Mouse (Mus musculus) 416B (cell line): ENCODE measurements at regions not wholly inside any gene's neighbourhood (a gene's known extent, or its start where the extent isn't known, plus 50 kb on each side); places are given as distances from the start of the nearest gene placed in this dataset.

Source experiments
- DNase-seq: peaks from one replicate; pipeline ENCODE4 v3.0.0; 2011; ENCODE audit warnings: low read depth

DNA sequence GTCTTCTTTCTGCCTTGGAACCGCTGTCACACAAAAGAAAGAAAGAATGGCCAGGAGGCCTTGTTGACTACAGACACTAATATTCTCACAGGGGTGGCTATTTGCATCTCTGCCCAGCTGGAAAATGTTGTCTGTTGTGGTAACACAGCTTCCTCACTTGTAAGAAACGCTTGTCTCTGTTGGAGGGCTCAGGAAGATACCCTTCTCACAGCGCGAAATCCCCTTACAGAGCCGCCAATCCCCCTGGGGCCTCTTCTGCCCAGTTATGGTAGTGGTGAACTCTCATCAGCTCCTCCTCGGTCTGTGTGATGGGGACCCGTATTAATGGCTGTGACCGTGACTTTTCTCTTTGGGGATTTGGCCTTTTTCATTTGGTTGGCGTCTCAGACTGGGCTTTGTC is 1022.5 kb downstream of the Adgrl2 start:
- DNase-seq: no peak

- no peak for DNase-seq
These were observed 1023.1 kb downstream of the Adgrl2 start for GRCm38 (mm10) chr3:147967261-147967660.

DNA sequence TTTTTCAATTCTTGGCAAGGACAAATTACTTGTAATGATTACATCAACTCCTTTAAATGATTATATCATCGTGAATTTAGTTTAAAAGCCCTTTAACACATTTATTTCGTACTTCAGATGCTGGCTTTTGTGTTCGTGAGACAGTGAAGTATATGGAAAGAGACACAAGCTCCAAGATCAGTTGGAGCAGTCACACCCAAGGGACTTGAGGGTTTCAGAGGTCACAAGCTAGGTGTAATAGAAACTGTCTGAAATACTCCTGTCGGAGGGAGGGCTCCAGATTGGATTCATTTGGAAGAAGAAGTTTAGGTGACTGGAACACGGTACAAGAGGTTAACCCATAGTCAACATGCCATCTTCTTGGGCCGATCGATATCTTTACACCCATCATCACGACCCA is 1023.5 kb downstream of the Adgrl2 start:
- no peak for DNase-seq

DNA sequence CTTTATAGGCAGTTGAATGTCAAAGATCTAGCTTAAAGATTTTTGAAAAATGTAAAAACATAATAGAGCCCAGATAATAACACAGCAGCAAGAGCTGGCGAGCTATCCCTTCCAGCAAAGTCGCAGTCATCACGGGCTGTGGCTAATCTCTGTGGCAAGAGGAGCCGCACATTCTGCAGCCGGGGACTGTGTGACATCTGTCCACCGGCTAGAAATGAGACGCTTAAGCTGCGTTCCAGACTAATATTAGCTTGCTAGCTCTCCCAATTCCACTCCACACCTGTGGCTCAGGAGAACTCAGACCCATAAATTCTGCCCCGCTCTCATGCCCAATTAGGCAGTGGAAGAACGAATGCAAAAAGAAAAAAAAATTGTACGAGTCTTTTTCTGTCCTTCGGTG is 1024.0 kb downstream of the Adgrl2 start:
- DNase-seq: no peak

GRCm38 (mm10) chr3:147963698-147964476 is 1026.5 kb downstream of the Adgrl2 start:
- no peak for DNase-seq

- no peak for DNase-seq
These were observed 1042.2 kb downstream of the Adgrl2 start for GRCm38 (mm10) chr3:147948041-147948592.

DNA sequence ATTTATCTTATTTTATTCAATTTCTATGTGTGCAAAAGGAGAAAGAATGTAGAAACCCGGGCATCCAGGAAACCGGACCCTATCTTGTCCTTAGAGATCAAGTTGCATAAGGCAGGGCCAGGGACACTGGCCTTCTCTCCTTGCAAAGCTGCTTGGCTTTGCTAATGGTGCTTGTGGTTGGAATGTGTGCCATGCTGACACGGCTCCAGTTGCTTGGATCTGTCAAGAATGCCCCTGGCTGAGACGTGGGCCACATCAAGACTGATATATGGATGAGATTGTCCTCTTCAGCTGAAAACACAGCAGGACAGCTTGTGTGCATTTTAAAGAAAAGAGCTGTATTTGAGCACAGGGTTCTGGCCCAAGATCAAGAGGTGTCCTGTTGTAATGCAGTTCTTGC is 1047.0 kb downstream of the Adgrl2 start:
- DNase-seq: no peak

GRCm38 (mm10) chr3:147930811-147931251 is 1059.5 kb downstream of the Adgrl2 start:
- no peak for DNase-seq

- no peak for DNase-seq
These were observed 1068.0 kb downstream of the Ttll7 start for GRCm38 (mm10) chr3:147920181-147920580.

DNA sequence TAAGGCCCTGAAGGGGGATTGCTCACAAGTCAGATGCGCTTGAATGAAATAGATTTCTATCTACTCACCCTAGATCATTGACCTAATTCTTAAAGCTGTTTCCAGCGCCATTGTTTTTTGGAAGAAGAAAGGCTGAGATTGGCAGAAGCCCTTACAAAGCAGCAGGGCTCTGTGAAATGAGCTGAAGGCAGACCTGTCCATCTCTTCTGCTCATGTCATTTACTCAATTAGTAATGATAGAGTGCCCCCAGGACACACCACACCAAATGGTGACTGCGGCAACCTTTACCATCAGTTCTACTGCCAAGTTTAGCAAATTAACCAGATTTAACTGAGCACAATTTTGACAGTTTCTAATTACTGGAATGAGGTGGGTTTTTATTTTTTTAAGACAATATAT is 1067.5 kb downstream of the Ttll7 start:
- no peak for DNase-seq

DNA sequence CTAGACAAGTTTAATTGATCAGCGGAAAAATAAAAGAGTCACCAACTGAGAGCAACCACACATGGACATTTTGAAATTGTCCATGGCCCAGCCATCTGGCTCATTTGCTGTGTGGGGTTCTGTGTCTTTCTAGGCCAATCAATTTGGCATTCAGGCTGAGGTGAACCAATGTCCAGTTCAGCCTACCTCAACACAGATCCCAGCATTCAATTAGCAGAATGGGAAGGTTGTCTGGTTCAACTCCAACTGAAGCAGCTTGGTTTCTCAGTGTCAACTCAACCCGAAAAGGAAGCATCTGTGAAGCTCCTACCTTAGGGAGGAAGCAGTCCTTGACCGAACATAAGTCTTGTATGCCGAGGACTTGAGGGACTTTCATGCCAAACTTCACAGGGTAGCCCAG is 1067.0 kb downstream of the Ttll7 start:
- no peak for DNase-seq

- no peak for DNase-seq
These were observed 1044.6 kb downstream of the Ttll7 start for GRCm38 (mm10) chr3:147896751-147897150.

DNA sequence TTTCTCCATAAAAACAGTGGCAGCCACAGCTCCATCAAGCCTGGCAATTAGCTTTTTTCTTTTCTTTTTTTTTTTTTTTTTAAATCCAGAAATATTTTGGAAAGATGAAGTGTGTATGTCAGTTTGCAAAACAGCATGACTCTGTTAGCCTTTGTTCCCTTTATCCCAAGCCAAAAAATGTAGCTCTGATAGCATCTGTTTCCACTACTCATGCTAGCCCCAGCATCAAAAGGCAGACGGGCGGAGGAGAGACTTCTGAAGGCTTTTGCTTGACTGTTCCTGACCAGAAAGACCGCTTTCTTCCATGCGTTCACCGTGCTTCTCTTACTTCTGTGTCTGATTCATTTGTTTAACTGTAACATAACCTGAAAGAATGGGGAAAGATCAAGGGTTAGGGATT is 1039.5 kb downstream of the Ttll7 start:
- DNase-seq: no peak

DNA sequence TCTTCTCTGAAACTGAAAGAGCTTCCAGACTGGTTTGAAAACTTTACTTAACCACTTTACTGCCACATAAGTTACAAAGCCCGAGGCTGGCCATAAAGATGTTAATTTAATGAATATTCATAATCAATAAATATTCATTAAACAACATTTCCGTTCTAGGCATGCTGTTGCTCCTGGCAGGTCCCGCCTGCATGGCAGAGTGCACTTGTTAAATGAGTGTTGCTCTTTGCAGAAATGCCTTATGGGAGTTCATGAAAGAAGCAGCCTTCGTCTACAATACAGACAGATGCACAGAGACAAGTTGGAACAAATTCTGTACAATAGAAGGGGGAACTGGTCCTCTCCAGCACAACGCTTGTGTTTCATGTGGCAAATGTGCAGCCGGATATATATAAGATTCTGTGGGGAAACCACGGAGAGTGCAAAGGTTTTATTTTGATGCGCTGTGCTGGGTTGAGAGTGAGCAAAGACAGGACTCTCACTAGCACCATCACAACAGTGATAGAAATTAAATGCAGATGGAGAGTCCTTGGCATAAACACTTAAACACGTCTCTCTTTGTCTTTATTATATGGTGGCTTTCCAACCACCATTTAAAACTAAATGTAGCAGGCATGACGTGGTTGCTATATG is 1034.2 kb downstream of the Ttll7 start:
- no peak for DNase-seq

GRCm38 (mm10) chr3:147882936-147883645 is 1030.9 kb downstream of the Ttll7 start:
- DNase-seq: no peak

GRCm38 (mm10) chr3:147878690-147879089 is 1026.5 kb downstream of the Ttll7 start:
- no peak for DNase-seq

- no peak for DNase-seq
These were observed 1016.1 kb downstream of the Ttll7 start for GRCm38 (mm10) chr3:147868281-147868680.

DNA sequence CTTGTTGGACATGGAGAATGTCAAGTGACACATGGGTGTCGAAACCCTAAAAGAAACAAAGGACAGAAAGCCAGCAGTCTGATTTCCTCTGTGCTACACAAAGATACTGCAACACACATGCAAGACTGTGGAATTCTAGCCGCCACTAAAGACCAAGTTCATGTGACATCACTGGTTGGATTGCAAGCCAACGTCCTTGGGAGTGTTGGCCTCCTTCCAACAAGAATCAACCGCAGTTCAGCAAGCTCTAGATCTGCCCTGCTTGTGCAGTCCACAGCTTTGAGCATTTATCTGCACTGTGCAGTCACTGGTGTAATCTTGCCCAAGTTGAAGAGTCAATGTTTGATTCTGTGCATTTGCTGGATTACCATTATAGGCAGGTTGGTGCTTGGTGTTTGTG is 1001.2 kb downstream of the Ttll7 start:
- DNase-seq: peak; percentile 3

GRCm38 (mm10) chr3:147852830-147853229 is 1000.7 kb downstream of the Ttll7 start:
- DNase-seq: no peak

GRCm38 (mm10) chr3:147841357-147841756 is 989.2 kb downstream of the Ttll7 start:
- DNase-seq: no peak

GRCm38 (mm10) chr3:147838816-147839215 is 986.6 kb downstream of the Ttll7 start:
- no peak for DNase-seq

- DNase-seq: no peak
These were observed 983.5 kb downstream of the Ttll7 start for GRCm38 (mm10) chr3:147835716-147836115.

- no peak for DNase-seq
These were observed 973.2 kb downstream of the Ttll7 start for GRCm38 (mm10) chr3:147825337-147825736.
